Mouse (Mus musculus) kidney, embryonic 14.5 days (tissue): ENCODE results near the gene Lamb1. TPM values are rescaled to one million over a fixed set of nuclear protein-coding genes. Genes with fewer than 3 reads are reported as not detected.

Source experiments
- ATAC-seq: fragments of 200-750 bp; cut with Nextera tagmentation; 2 replicates; pipeline ENCODE4 v1.8.0; 2017; ENCODE audit warnings: moderate number of reproducible peaks, mild to moderate bottlenecking, moderate TSS enrichment, moderate library complexity; ENCODE audit not compliant: low FRiP score, low TSS enrichment
- H3K27ac ChIP-seq: fragments of 300-500 bp; sonication (generic); 2 replicates; pipeline ENCODE4 v1.5.1; 2014; ENCODE audit warnings: low read depth, mild to moderate bottlenecking, low read length, moderate library complexity, mixed read lengths
- H3K27me3 ChIP-seq: fragments of 300-500 bp; sonication (generic); 2 replicates; pipeline ENCODE4 v1.6.1; 2014; ENCODE audit warnings: mild to moderate bottlenecking, low read length; ENCODE audit not compliant: control insufficient read depth, insufficient read depth
- H3K36me3 ChIP-seq: fragments of 300-500 bp; sonication (generic); 2 replicates; pipeline ENCODE4 v1.6.1; 2014; ENCODE audit warnings: low read length, mixed read lengths; ENCODE audit not compliant: control insufficient read depth, insufficient read depth
- H3K4me1 ChIP-seq: fragments of 300-500 bp; sonication (generic); 2 replicates; pipeline ENCODE4 v1.6.1; 2014; ENCODE audit warnings: low read length, mixed read lengths; ENCODE audit not compliant: control insufficient read depth, insufficient read depth
- H3K4me2 ChIP-seq: fragments of 300-500 bp; sonication (generic); replicated peaks from 2 replicates; pipeline ENCODE4 v1.6.1; 2014; ENCODE audit warnings: low read depth, mild to moderate bottlenecking, low read length
- H3K4me3 ChIP-seq: fragments of 300-500 bp; sonication (generic); 2 replicates; pipeline ENCODE4 v1.5.1; 2014; ENCODE audit warnings: mild to moderate bottlenecking, low read length
- H3K9ac ChIP-seq: fragments of 300-500 bp; sonication (generic); 2 replicates; pipeline ENCODE4 v1.6.1; 2014; ENCODE audit warnings: low read depth, mild to moderate bottlenecking, low read length, moderate library complexity
- H3K9me3 ChIP-seq: fragments of 300-500 bp; sonication (generic); 2 replicates; pipeline ENCODE4 v1.6.1; 2016; ENCODE audit warnings: low read length; ENCODE audit not compliant: control insufficient read depth
- WGBS: fragments of 180-500 bp; shearing (Covaris S2); extraction: QIAGEN DNeasy Blood & Tissue Kit; methylation state at CpG from one replicate; pipeline ENCODE4 v1.1.7; 2014; 5-methylcytosine and 5-hydroxymethylcytosine counted together
- polyA plus RNA-seq: library from polyadenylated mRNA; unstranded; fragments of >200 nt; fragmentation: Nextera tagmentation; extraction: Ambion mirVana; gene quantifications from 2 replicates; pipeline ENCODE4 v1.2.1, GENCODE M21; 2014

The Lamb1 gene
- polyA plus RNA-seq, 1 experiment from 2014 or later, result 121 TPM

GRCm38 (mm10) chr12:31369118-31369517, 104.1 kb downstream of the Lamb1 start:
- no peak overlapping the region for H3K9ac ChIP-seq
- no peaks in the 10 kb centered on the region for H3K4me1 ChIP-seq
- no peak overlapping the region for H3K4me3 ChIP-seq
- H3K9me3 ChIP-seq, result no peaks in the 10 kb centered on the region
- no peak for ATAC-seq
- no peaks in the 10 kb centered on the region for H3K36me3 ChIP-seq
- 80% methylated on average over 1 of the region's 1 CpGs for WGBS
- no peak overlapping the region for H3K4me2 ChIP-seq
- H3K27ac ChIP-seq, result no peak overlapping the region
- no peaks in the 10 kb centered on the region for H3K27me3 ChIP-seq

- Histone ChIP-seq H3K4me2 (no peak overlapping the region), H3K4me1 (no peaks in the 10 kb centered on the region), H3K9me3 (no peaks in the 10 kb centered on the region), H3K9ac (no peak overlapping the region), H3K27ac (no peak overlapping the region), H3K36me3 (no peaks in the 10 kb centered on the region), H3K27me3 (no peaks in the 10 kb centered on the region), H3K4me3 (no peak overlapping the region)
- WGBS, result 87% methylated on average over 7 of the region's 7 CpGs
- no peak for ATAC-seq
These were observed 104.6 kb downstream of the Lamb1 start for GRCm38 (mm10) chr12:31369656-31370055.

GRCm38 (mm10) chr12:31374603-31375282, 109.7 kb downstream of the Lamb1 start:
- no peak overlapping the region for H3K4me3 ChIP-seq
- WGBS, result 34% methylated on average over 9 of the region's 9 CpGs
- H3K9me3 ChIP-seq, result no peaks in the 10 kb centered on the region
- H3K36me3 ChIP-seq, result no peaks in the 10 kb centered on the region
- no peak overlapping the region for H3K4me2 ChIP-seq
- H3K9ac ChIP-seq, result no peak overlapping the region
- ATAC-seq, result peak; percentile 76
- H3K4me1 ChIP-seq, result peaks cover 4% of the 10 kb centered on the region; the same call in 1 of the 2 replicates
- no peak overlapping the region for H3K27ac ChIP-seq
- H3K27me3 ChIP-seq, result no peaks in the 10 kb centered on the region

- whole genome bisulfite sequencing, result 79% methylated on average over 4 of the region's 4 CpGs
- H3K9me3 ChIP-seq, result no peaks in the 10 kb centered on the region
These were observed 110.2 kb downstream of the Lamb1 start for GRCm38 (mm10) chr12:31375283-31375615.

GRCm38 (mm10) chr12:31376326-31376950, 111.4 kb downstream of the Lamb1 start:
- ATAC-seq, result peak; percentile 50; the same call in 1 of the 2 replicates
- Histone ChIP-seq H3K36me3 (no peaks in the 10 kb centered on the region), H3K4me2 (peak overlapping the region; percentile 48), H3K27me3 (no peaks in the 10 kb centered on the region), H3K4me3 (peak overlapping the region; percentile 29), H3K4me1 (peaks cover 4% of the 10 kb centered on the region; the same call in 1 of the 2 replicates), H3K27ac (no peak overlapping the region), H3K9me3 (no peaks in the 10 kb centered on the region), H3K9ac (peak overlapping the region; percentile 13; the same call in 1 of the 2 replicates)
- 8% methylated on average over 13 of the region's 13 CpGs for WGBS

More at GRCm38 (mm10) chr12:31375283-31375615, 110.2 kb downstream of the Lamb1 start:
- peaks cover 4% of the 10 kb centered on the region; the same call in 1 of the 2 replicates for H3K4me1 ChIP-seq
- no peaks in the 10 kb centered on the region for H3K27me3 ChIP-seq
- no peaks in the 10 kb centered on the region for H3K36me3 ChIP-seq
- H3K4me2 ChIP-seq, result no peak overlapping the region
- ATAC-seq, result no peak
- H3K4me3 ChIP-seq, result no peak overlapping the region
- H3K9ac ChIP-seq, result no peak overlapping the region
- H3K27ac ChIP-seq, result no peak overlapping the region

GRCm38 (mm10) chr12:31377241-31377640, 112.2 kb downstream of the Lamb1 start:
- 75% methylated on average over 11 of the region's 11 CpGs for WGBS
- Histone ChIP-seq H3K27ac (no peak overlapping the region), H3K9me3 (no peaks in the 10 kb centered on the region), H3K9ac (no peak overlapping the region), H3K4me3 (no peak overlapping the region), H3K27me3 (no peaks in the 10 kb centered on the region), H3K4me2 (0 out of 2 replicates have a peak overlapping the region, but pooled peaks have one; percentile 48), H3K36me3 (no peaks in the 10 kb centered on the region), H3K4me1 (peaks cover 4% of the 10 kb centered on the region; the same call in 1 of the 2 replicates)
- ATAC-seq, result no peak

Other genes starting within 250 kb of the Lamb1 start
- gene Fam110c, start 191.4 kb upstream of the Lamb1 start, polyA plus RNA-seq, result 2.4 and 3.2 TPM in 2 replicates
- not detected in 2 replicates for gene Gm6993, start 24.5 kb upstream of the Lamb1 start, polyA plus RNA-seq
- 127 and 145 TPM in 2 replicates for gene Dld, start 86.2 kb downstream of the Lamb1 start, polyA plus RNA-seq
- not detected in 2 replicates for gene Slc26a3, start 125.6 kb downstream of the Lamb1 start, polyA plus RNA-seq
- 15.4 and 26.1 TPM in 2 replicates for gene Cbll1, start 234.4 kb downstream of the Lamb1 start, polyA plus RNA-seq